Mouse (Mus musculus): ENCODE data around the gene Sf3a2. TPM values are rescaled to one million over a fixed set of nuclear protein-coding genes. Genes with fewer than 3 reads are reported as not detected.
A peak's percentile ranks its signal among the peaks of the same experiment; 100 is the strongest.

Gene Sf3a2
- polyA plus RNA-seq, 1 experiment from 2014 or later, result 67.5 TPM

DNA sequence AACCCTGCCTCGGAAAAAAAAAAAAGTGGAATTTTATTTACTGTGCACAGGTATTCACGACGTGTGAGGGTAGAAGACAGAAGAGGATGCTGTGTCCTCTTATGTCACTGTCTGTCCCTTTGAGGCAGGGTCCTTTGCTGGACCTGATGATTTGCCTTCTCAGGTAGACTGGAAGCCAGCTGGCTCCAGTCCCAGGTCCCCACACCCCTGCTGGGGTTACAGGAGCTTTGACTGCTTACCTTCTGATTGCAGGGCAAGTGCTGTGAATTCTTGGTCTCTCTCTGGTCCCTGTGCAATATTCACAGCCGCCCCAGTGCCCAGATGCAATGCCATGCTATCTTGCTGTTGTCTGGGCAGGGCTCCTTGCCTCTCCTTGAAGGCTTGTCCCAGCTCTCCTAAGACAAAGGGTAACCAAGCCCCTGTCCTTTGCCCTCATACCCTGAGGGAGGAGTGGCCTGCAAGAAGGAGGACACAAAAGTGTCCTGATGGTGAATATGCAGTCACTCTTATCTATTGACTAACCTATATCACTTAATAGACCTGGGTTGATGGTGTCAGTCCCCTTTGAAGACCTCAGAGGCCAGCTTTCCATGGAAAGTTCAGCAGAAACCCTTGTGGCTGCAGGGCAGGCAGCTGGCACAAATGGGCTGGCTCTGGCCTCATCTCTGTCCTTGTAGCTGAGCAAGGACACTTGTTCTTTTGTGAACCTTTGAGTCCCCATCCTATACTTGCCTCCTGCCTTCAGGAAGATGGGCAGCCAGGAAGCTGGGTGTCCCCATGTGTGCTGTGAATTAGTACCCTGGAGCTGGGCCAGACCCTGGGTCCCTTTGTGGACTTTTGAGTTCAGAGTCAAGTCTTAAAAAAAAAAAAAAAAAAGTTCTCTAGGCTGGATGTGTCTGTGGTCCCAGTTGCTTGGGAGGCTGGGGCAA, 37.1 kb upstream of the Sf3a2 start:
- 87% methylated on average over 4 of the region's 4 CpGs for WGBS
- no peaks in the 10 kb centered on the region for H3K27me3 ChIP-seq
- no peak for ATAC-seq (ENCODE audit: low read depth)
- H3K4me2 ChIP-seq, result no peak overlapping the region
- H3K4me1 ChIP-seq (replicated peaks), result peaks cover 65% of the 10 kb centered on the region
- no peaks in the 10 kb centered on the region for H3K9me3 ChIP-seq
- no peak overlapping the region; the same call in 1 of the 2 replicates for H3K9ac ChIP-seq
- no peak overlapping the region for H3K4me3 ChIP-seq
- peaks cover 10% of the 10 kb centered on the region; the same call in 1 of the 2 replicates for H3K36me3 ChIP-seq
- no peak overlapping the region for H3K27ac ChIP-seq (replicated peaks)

DNA sequence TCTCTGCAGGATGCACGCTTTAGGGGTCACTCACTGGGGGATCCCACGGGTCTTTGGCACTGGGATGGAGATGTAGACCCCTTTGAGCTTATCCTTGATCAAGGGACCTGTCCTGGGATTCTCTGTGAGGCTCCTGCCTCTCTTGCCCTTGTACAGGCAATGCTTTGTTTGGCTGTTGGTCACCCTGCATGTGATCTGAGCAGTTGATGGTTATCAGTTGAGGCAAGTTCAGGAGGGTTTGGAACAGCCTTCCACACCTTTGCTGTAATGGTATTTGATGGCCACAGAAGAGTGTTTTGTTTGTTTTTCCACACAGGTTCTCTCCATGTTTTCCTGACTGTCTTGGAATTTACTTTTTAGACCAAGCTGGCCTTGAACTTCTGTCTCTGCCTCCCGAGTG, 36.2 kb upstream of the Sf3a2 start:
- H3K4me1 ChIP-seq (replicated peaks), result peaks cover 56% of the 10 kb centered on the region
- no peak overlapping the region for H3K27ac ChIP-seq (replicated peaks)
- no peak overlapping the region for H3K9ac ChIP-seq
- peaks cover 20% of the 10 kb centered on the region for H3K36me3 ChIP-seq
- no peaks in the 10 kb centered on the region for H3K27me3 ChIP-seq
- ATAC-seq (ENCODE audit: low read depth), result no peak
- no peak overlapping the region for H3K4me3 ChIP-seq
- WGBS, result 68% methylated on average over 3 of the region's 3 CpGs
- no peak overlapping the region for H3K4me2 ChIP-seq
- no peaks in the 10 kb centered on the region for H3K9me3 ChIP-seq

DNA sequence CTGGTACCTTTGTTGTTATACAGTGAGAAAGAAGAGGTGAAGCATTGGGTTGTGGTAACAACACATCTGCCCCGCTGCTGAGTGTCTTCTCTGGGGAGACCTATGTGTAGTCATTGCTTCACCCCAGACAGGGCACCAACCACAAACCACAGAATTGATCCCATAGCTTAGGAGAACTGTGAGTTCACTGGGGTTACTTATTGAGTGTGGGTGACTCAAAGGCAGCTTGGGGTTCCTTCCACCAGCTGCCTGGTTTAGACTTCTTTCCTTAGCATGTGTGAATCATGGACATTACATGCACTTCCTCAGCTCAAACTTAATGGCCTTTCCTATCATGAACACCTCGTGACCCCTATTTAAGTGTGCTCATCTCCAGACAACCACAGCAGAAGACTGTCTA, 34.5 kb upstream of the Sf3a2 start:
- no peak for ATAC-seq (ENCODE audit: low read depth)
- H3K4me1 ChIP-seq (replicated peaks), result peaks cover 39% of the 10 kb centered on the region
- no peak overlapping the region for H3K4me2 ChIP-seq

GRCm38 (mm10) chr10:80765746-80766145, 32.3 kb upstream of the Sf3a2 start:
- 94% methylated on average over 2 of the region's 2 CpGs for WGBS
- peaks cover 56% of the 10 kb centered on the region for H3K36me3 ChIP-seq

More for the DNA sequence above, 34.5 kb upstream of the Sf3a2 start:
- Histone ChIP-seq H3K27me3 (no peaks in the 10 kb centered on the region), H3K27ac (replicated peaks) (no peak overlapping the region), H3K4me3 (no peak overlapping the region), H3K9me3 (no peaks in the 10 kb centered on the region), H3K36me3 (peaks cover 34% of the 10 kb centered on the region), H3K9ac (no peak overlapping the region)
- 87% methylated on average over 2 of the region's 2 CpGs for WGBS

GRCm38 (mm10) chr10:80766161-80766815, 31.7 kb upstream of the Sf3a2 start:
- Histone ChIP-seq H3K27me3 (no peaks in the 10 kb centered on the region), H3K27ac (replicated peaks) (no peak overlapping the region), H3K9ac (no peak overlapping the region), H3K36me3 (peaks cover 61% of the 10 kb centered on the region), H3K4me2 (no peak overlapping the region), H3K4me1 (replicated peaks) (peaks cover 12% of the 10 kb centered on the region), H3K9me3 (no peaks in the 10 kb centered on the region), H3K4me3 (no peak overlapping the region)
- 89% methylated on average over 10 of the region's 10 CpGs for WGBS
- ATAC-seq (ENCODE audit: low read depth), result no peak

More at GRCm38 (mm10) chr10:80765746-80766145, 32.3 kb upstream of the Sf3a2 start:
- no peaks in the 10 kb centered on the region for H3K27me3 ChIP-seq
- no peak for ATAC-seq (ENCODE audit: low read depth)
- H3K9me3 ChIP-seq, result no peaks in the 10 kb centered on the region
- peaks cover 18% of the 10 kb centered on the region for H3K4me1 ChIP-seq (replicated peaks)
- H3K4me3 ChIP-seq, result no peak overlapping the region
- H3K27ac ChIP-seq (replicated peaks), result no peak overlapping the region
- no peak overlapping the region for H3K4me2 ChIP-seq
- no peak overlapping the region for H3K9ac ChIP-seq

DNA sequence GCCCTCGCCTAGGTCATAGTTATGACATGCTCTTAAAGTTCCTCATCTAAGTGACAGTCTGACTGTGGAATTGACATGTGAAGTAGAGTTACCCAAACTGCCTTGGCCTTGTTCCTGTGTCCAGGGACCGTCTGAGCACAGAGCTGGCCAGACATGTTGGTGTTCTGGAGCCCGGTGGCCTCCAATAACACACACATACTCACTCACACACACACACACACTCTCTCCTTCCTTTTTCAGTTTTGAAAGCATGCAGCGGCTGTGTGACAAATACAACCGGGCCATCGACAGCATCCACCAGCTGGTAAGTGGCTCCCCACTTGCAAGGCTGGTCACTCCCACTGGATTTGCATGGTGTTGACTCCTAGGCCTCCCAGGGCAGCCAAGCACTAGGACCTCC, 29.6 kb upstream of the Sf3a2 start:
- Histone ChIP-seq H3K4me2 (no peak overlapping the region), H3K4me1 (replicated peaks) (0 out of 2 replicates have a peak, but pooled peaks cover under 1% of the 10 kb centered on the region), H3K36me3 (peaks cover 82% of the 10 kb centered on the region), H3K9ac (no peak overlapping the region), H3K27ac (replicated peaks) (no peak overlapping the region), H3K27me3 (no peaks in the 10 kb centered on the region), H3K9me3 (no peaks in the 10 kb centered on the region), H3K4me3 (no peak overlapping the region)
- ATAC-seq (ENCODE audit: low read depth), result no peak
- 90% methylated on average over 6 of the region's 6 CpGs for WGBS

- Histone ChIP-seq H3K9ac (0 out of 2 replicates have a peak overlapping the region, but pooled peaks have one; percentile 17), H3K4me3 (no peak overlapping the region), H3K4me2 (no peak overlapping the region), H3K27me3 (no peaks in the 10 kb centered on the region), H3K27ac (replicated peaks) (no peak overlapping the region), H3K36me3 (peaks cover 97% of the 10 kb centered on the region), H3K4me1 (replicated peaks) (no peaks in the 10 kb centered on the region), H3K9me3 (no peaks in the 10 kb centered on the region)
- WGBS, result 91% methylated on average over 5 of the region's 5 CpGs
- ATAC-seq (ENCODE audit: low read depth), result no peak
Observed at GRCm38 (mm10) chr10:80773816-80774215, 24.2 kb upstream of the Sf3a2 start.

DNA sequence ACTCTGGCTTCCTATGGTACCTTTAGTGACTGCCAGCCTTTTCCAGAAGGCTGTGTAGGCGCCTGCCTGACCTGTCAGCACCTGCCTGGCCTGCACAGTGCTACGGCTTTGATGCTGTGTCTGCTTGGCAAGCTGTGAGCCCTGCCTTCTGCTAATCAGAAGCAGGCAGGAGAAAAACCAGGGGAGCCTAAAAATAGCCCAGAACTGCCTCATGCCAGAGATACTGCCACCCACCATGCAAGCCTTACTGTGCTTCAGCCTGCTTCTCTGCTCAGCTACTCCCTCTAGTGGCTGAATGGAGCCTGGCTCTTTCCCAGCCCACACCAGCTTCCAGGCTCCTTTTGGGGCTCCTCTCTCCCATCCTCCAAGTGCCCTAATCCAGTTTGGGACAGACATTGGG, 23.4 kb upstream of the Sf3a2 start:
- Histone ChIP-seq H3K36me3 (peaks cover 98% of the 10 kb centered on the region), H3K9ac (peak overlapping the region; percentile 17; the same call in 1 of the 2 replicates), H3K27me3 (no peaks in the 10 kb centered on the region), H3K4me2 (no peak overlapping the region), H3K4me3 (no peak overlapping the region), H3K27ac (replicated peaks) (no peak overlapping the region), H3K9me3 (no peaks in the 10 kb centered on the region), H3K4me1 (replicated peaks) (no peaks in the 10 kb centered on the region)
- WGBS, result 60% methylated on average over 2 of the region's 2 CpGs
- ATAC-seq (ENCODE audit: low read depth), result peak; percentile 36; the same call in 1 of the 2 replicates

DNA sequence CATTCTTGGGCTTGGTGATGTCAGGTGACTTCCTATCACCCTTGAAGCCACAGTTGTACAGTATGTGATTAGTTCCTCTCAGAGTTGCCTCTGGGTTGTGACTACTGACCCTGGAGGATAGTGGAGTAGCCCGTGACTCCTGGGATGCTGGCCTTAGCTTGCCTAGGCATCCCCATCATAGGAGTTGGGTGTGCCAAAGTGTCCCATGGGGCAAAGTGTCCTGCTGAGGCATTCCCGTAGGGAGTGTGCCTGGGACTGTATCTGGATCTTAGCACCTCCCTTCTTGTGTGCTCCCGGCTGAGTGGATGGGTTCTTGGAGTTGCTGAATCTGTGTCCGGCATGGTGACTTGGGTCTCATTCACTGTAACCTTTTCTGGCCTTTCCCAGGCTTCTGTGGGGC, 23.0 kb upstream of the Sf3a2 start:
- Histone ChIP-seq H3K27ac (replicated peaks) (no peak overlapping the region), H3K9me3 (no peaks in the 10 kb centered on the region), H3K36me3 (peaks cover 98% of the 10 kb centered on the region), H3K4me2 (no peak overlapping the region), H3K9ac (no peak overlapping the region), H3K4me3 (no peak overlapping the region), H3K27me3 (no peaks in the 10 kb centered on the region), H3K4me1 (replicated peaks) (no peaks in the 10 kb centered on the region)
- WGBS, result 94% methylated on average over 4 of the region's 4 CpGs
- ATAC-seq (ENCODE audit: low read depth), result peak; percentile 38; the same call in 1 of the 2 replicates

GRCm38 (mm10) chr10:80775731-80776130, 22.3 kb upstream of the Sf3a2 start:
- Histone ChIP-seq H3K36me3 (peaks cover 98% of the 10 kb centered on the region), H3K27ac (replicated peaks) (no peak overlapping the region), H3K4me2 (no peak overlapping the region), H3K9me3 (no peaks in the 10 kb centered on the region), H3K4me3 (no peak overlapping the region), H3K9ac (no peak overlapping the region), H3K4me1 (replicated peaks) (no peaks in the 10 kb centered on the region), H3K27me3 (no peaks in the 10 kb centered on the region)
- 91% methylated on average over 4 of the region's 4 CpGs for WGBS
- ATAC-seq (ENCODE audit: low read depth), result no peak

- no peak overlapping the region for H3K9ac ChIP-seq
- H3K4me1 ChIP-seq (replicated peaks), result no peaks in the 10 kb centered on the region
- H3K27ac ChIP-seq (replicated peaks), result no peak overlapping the region
- no peak for ATAC-seq (ENCODE audit: low read depth)
- WGBS, result 90% methylated on average over 6 of the region's 6 CpGs
- H3K9me3 ChIP-seq, result no peaks in the 10 kb centered on the region
- peaks cover 98% of the 10 kb centered on the region for H3K36me3 ChIP-seq
- H3K4me3 ChIP-seq, result no peak overlapping the region
- no peak overlapping the region for H3K4me2 ChIP-seq
- H3K27me3 ChIP-seq, result no peaks in the 10 kb centered on the region
Observed at GRCm38 (mm10) chr10:80776358-80776869, 21.6 kb upstream of the Sf3a2 start.

DNA sequence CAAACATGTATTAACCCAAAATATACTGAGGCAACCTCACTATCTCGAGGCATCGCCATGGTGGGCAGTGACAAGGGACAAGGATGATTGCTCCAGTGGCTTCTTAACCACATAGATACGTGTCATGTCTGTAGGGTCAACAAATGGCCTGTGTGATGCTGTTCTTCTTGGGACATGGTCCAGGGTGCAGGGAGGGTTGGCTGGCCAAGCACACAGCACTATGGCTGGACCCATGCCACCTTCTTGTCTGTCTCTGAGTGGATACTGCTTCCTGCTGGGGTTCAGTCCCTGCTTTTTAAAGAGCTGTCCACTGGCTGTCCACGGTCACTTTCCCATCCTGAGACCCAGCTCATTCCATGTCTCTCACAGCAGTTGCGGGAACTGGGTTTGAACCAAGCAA, 20.9 kb upstream of the Sf3a2 start:
- 92% methylated on average over 5 of the region's 5 CpGs for WGBS
- peaks cover 98% of the 10 kb centered on the region for H3K36me3 ChIP-seq
- no peak overlapping the region for H3K9ac ChIP-seq
- H3K9me3 ChIP-seq, result no peaks in the 10 kb centered on the region
- H3K4me2 ChIP-seq, result no peak overlapping the region
- H3K27me3 ChIP-seq, result no peaks in the 10 kb centered on the region
- ATAC-seq (ENCODE audit: low read depth), result no peak
- H3K4me1 ChIP-seq (replicated peaks), result no peaks in the 10 kb centered on the region
- H3K4me3 ChIP-seq, result no peak overlapping the region
- H3K27ac ChIP-seq (replicated peaks), result no peak overlapping the region
